Mouse (Mus musculus): ENCODE measurements around the gene Arhgef10l. TPM values are rescaled to one million over a fixed set of nuclear protein-coding genes. Genes with fewer than 3 reads are reported as not detected.

The Arhgef10l gene
- polyA plus RNA-seq (2014; fragmentation: Nextera tagmentation; extraction: Ambion mirVana) = 13.8 and 14.5 TPM in 2 replicates

- no peaks in the 10 kb centered on the region for H3K27me3 ChIP-seq (ENCODE audit: control insufficient read depth, insufficient read depth, low read length)
- no peak within 1 kb of the TSS for H3K4me3 ChIP-seq (ENCODE audit: low read depth, low read length)
- peaks cover 5% of the 10 kb centered on the region; the same call in 1 of the 2 replicates for H3K4me1 ChIP-seq (replicated peaks; ENCODE audit: control insufficient read depth, insufficient read depth, low read length)
- no peaks in the 10 kb centered on the region for H3K36me3 ChIP-seq (ENCODE audit: control insufficient read depth, insufficient read depth, low read length)
- H3K27ac ChIP-seq (ENCODE audit: low read depth, low read length) = no peak within 1 kb of the TSS
- no peak within 1 kb of the TSS for H3K9ac ChIP-seq (ENCODE audit: low read depth, low read length)
- DNase-seq (ENCODE audit: low spot score) (no peak), ATAC-seq (ENCODE audit: low FRiP score) (no peak)
- WGBS = 76% methylated on average over 11 of the region's 11 CpGs
- no peaks in the 10 kb centered on the region for H3K9me3 ChIP-seq (ENCODE audit: control insufficient read depth, low read length)
- no peak within 1 kb of the TSS for H3K4me2 ChIP-seq (replicated peaks; ENCODE audit: low read depth, low read length)
Measured at GRCm38 (mm10) chr4:140665760-140666159, at the start of gene Arhgef10l. Arhgef10l (minus strand) TSS chr4:140666012.

GRCm38 (mm10) chr4:140714586-140714985, 48.8 kb upstream of the Arhgef10l start:
- no peak for DNase-seq (ENCODE audit: low spot score)
- Histone ChIP-seq H3K27me3 (ENCODE audit: control insufficient read depth, insufficient read depth, low read length) (no peaks in the 10 kb centered on the region), H3K4me2 (replicated peaks; ENCODE audit: low read depth, low read length) (no peak overlapping the region), H3K9ac (ENCODE audit: low read depth, low read length) (no peak overlapping the region), H3K9me3 (ENCODE audit: control insufficient read depth, low read length) (no peaks in the 10 kb centered on the region), H3K4me3 (ENCODE audit: low read depth, low read length) (no peak overlapping the region), H3K4me1 (replicated peaks; ENCODE audit: control insufficient read depth, insufficient read depth, low read length) (0 out of 2 replicates have a peak, but pooled peaks cover 6% of the 10 kb centered on the region), H3K36me3 (ENCODE audit: control insufficient read depth, insufficient read depth, low read length) (peaks cover 52% of the 10 kb centered on the region), H3K27ac (ENCODE audit: low read depth, low read length) (no peak overlapping the region)
- no peak for ATAC-seq (ENCODE audit: low FRiP score)
- 91% methylated on average over 5 of the region's 5 CpGs for WGBS

GRCm38 (mm10) chr4:140713480-140714365, 47.9 kb upstream of the Arhgef10l start:
- 0 out of 2 replicates have a peak, but pooled peaks cover 6% of the 10 kb centered on the region for H3K4me1 ChIP-seq (replicated peaks; ENCODE audit: control insufficient read depth, insufficient read depth, low read length)
- H3K36me3 ChIP-seq (ENCODE audit: control insufficient read depth, insufficient read depth, low read length) = peaks cover 53% of the 10 kb centered on the region
- peak; percentile 93 for DNase-seq (ENCODE audit: low spot score)
- no peak overlapping the region for H3K9ac ChIP-seq (ENCODE audit: low read depth, low read length)
- peak overlapping the region; percentile 70 for H3K27ac ChIP-seq (ENCODE audit: low read depth, low read length)
- WGBS = 47% methylated on average over 29 of the region's 29 CpGs
- H3K4me2 ChIP-seq (replicated peaks; ENCODE audit: low read depth, low read length) = no peak overlapping the region
- peak; percentile 86 for ATAC-seq (ENCODE audit: low FRiP score)
- no peak overlapping the region for H3K4me3 ChIP-seq (ENCODE audit: low read depth, low read length)
- H3K27me3 ChIP-seq (ENCODE audit: control insufficient read depth, insufficient read depth, low read length) = no peaks in the 10 kb centered on the region
- H3K9me3 ChIP-seq (ENCODE audit: control insufficient read depth, low read length) = no peaks in the 10 kb centered on the region

GRCm38 (mm10) chr4:140711360-140711759, 45.5 kb upstream of the Arhgef10l start:
- no peaks in the 10 kb centered on the region for H3K9me3 ChIP-seq (ENCODE audit: control insufficient read depth, low read length)
- H3K27me3 ChIP-seq (ENCODE audit: control insufficient read depth, insufficient read depth, low read length) = no peaks in the 10 kb centered on the region
- no peak for DNase-seq (ENCODE audit: low spot score)
- H3K4me3 ChIP-seq (ENCODE audit: low read depth, low read length) = no peak overlapping the region
- H3K9ac ChIP-seq (ENCODE audit: low read depth, low read length) = no peak overlapping the region
- peaks cover 38% of the 10 kb centered on the region for H3K36me3 ChIP-seq (ENCODE audit: control insufficient read depth, insufficient read depth, low read length)
- no peak overlapping the region for H3K4me2 ChIP-seq (replicated peaks; ENCODE audit: low read depth, low read length)
- 0 out of 2 replicates have a peak overlapping the region, but pooled peaks have one; percentile 1 for H3K27ac ChIP-seq (ENCODE audit: low read depth, low read length)
- 0 out of 2 replicates have a peak, but pooled peaks cover 6% of the 10 kb centered on the region for H3K4me1 ChIP-seq (replicated peaks; ENCODE audit: control insufficient read depth, insufficient read depth, low read length)
- ATAC-seq (ENCODE audit: low FRiP score) = no peak
- 91% methylated on average over 5 of the region's 5 CpGs for WGBS

GRCm38 (mm10) chr4:140710781-140711180, 45.0 kb upstream of the Arhgef10l start:
- Histone ChIP-seq H3K27ac (ENCODE audit: low read depth, low read length) (no peak overlapping the region), H3K27me3 (ENCODE audit: control insufficient read depth, insufficient read depth, low read length) (no peaks in the 10 kb centered on the region), H3K9ac (ENCODE audit: low read depth, low read length) (no peak overlapping the region), H3K4me2 (replicated peaks; ENCODE audit: low read depth, low read length) (no peak overlapping the region), H3K36me3 (ENCODE audit: control insufficient read depth, insufficient read depth, low read length) (peaks cover 33% of the 10 kb centered on the region), H3K4me3 (ENCODE audit: low read depth, low read length) (no peak overlapping the region), H3K4me1 (replicated peaks; ENCODE audit: control insufficient read depth, insufficient read depth, low read length) (0 out of 2 replicates have a peak, but pooled peaks cover 6% of the 10 kb centered on the region), H3K9me3 (ENCODE audit: control insufficient read depth, low read length) (no peaks in the 10 kb centered on the region)
- DNase-seq (ENCODE audit: low spot score) (no peak), ATAC-seq (ENCODE audit: low FRiP score) (no peak)
- WGBS = 83% methylated on average over 10 of the region's 10 CpGs

GRCm38 (mm10) chr4:140709617-140710016, 43.8 kb upstream of the Arhgef10l start:
- H3K4me2 ChIP-seq (replicated peaks; ENCODE audit: low read depth, low read length) = no peak overlapping the region
- H3K4me1 ChIP-seq (replicated peaks; ENCODE audit: control insufficient read depth, insufficient read depth, low read length) = 0 out of 2 replicates have a peak, but pooled peaks cover 6% of the 10 kb centered on the region
- DNase-seq (ENCODE audit: low spot score) (no peak), ATAC-seq (ENCODE audit: low FRiP score) (no peak)
- H3K27me3 ChIP-seq (ENCODE audit: control insufficient read depth, insufficient read depth, low read length) = no peaks in the 10 kb centered on the region
- no peak overlapping the region for H3K9ac ChIP-seq (ENCODE audit: low read depth, low read length)
- H3K9me3 ChIP-seq (ENCODE audit: control insufficient read depth, low read length) = no peaks in the 10 kb centered on the region
- no peak overlapping the region for H3K4me3 ChIP-seq (ENCODE audit: low read depth, low read length)
- 87% methylated on average over 10 of the region's 10 CpGs for WGBS
- peaks cover 26% of the 10 kb centered on the region for H3K36me3 ChIP-seq (ENCODE audit: control insufficient read depth, insufficient read depth, low read length)
- H3K27ac ChIP-seq (ENCODE audit: low read depth, low read length) = 0 out of 2 replicates have a peak overlapping the region, but pooled peaks have one; percentile 31

- Histone ChIP-seq H3K27ac (ENCODE audit: low read depth, low read length) (no peak overlapping the region), H3K9ac (ENCODE audit: low read depth, low read length) (no peak overlapping the region), H3K36me3 (ENCODE audit: control insufficient read depth, insufficient read depth, low read length) (peaks cover 22% of the 10 kb centered on the region), H3K9me3 (ENCODE audit: control insufficient read depth, low read length) (no peaks in the 10 kb centered on the region), H3K4me1 (replicated peaks; ENCODE audit: control insufficient read depth, insufficient read depth, low read length) (peaks cover 8% of the 10 kb centered on the region; the same call in 1 of the 2 replicates), H3K4me3 (ENCODE audit: low read depth, low read length) (no peak overlapping the region), H3K4me2 (replicated peaks; ENCODE audit: low read depth, low read length) (no peak overlapping the region), H3K27me3 (ENCODE audit: control insufficient read depth, insufficient read depth, low read length) (no peaks in the 10 kb centered on the region)
- DNase-seq (ENCODE audit: low spot score) = no peak
- no peak for ATAC-seq (ENCODE audit: low FRiP score)
- 86% methylated on average over 7 of the region's 7 CpGs for WGBS
Measured at GRCm38 (mm10) chr4:140709111-140709510, 43.3 kb upstream of the Arhgef10l start.

GRCm38 (mm10) chr4:140708297-140708927, 42.6 kb upstream of the Arhgef10l start:
- Histone ChIP-seq H3K4me1 (replicated peaks; ENCODE audit: control insufficient read depth, insufficient read depth, low read length) (peaks cover 12% of the 10 kb centered on the region), H3K9ac (ENCODE audit: low read depth, low read length) (no peak overlapping the region), H3K27me3 (ENCODE audit: control insufficient read depth, insufficient read depth, low read length) (no peaks in the 10 kb centered on the region), H3K4me2 (replicated peaks; ENCODE audit: low read depth, low read length) (no peak overlapping the region), H3K36me3 (ENCODE audit: control insufficient read depth, insufficient read depth, low read length) (peaks cover 18% of the 10 kb centered on the region), H3K4me3 (ENCODE audit: low read depth, low read length) (no peak overlapping the region), H3K27ac (ENCODE audit: low read depth, low read length) (no peak overlapping the region), H3K9me3 (ENCODE audit: control insufficient read depth, low read length) (no peaks in the 10 kb centered on the region)
- ATAC-seq (ENCODE audit: low FRiP score) = no peak
- DNase-seq (ENCODE audit: low spot score) = no peak
- 92% methylated on average over 18 of the region's 18 CpGs for WGBS

All from hindbrain, embryonic 11.5 days (tissue).